Mouse (Mus musculus) ES-E14 (cell line): ENCODE results near the gene Tnfaip8l1. TPM values are rescaled to one million over a fixed set of nuclear protein-coding genes. Genes with fewer than 3 reads are reported as not detected.

Experiments used
- DNase-seq: peaks from one replicate; pipeline ENCODE4 v3.0.0-alpha.2; 2013; ENCODE audit warnings: low read depth, low spot score
- H3K27ac ChIP-seq: 2 replicates; pipeline ENCODE4 v1.5.1; 2012; ENCODE audit warnings: low read depth, mild to moderate bottlenecking, low read length, moderate library complexity, mixed read lengths; ENCODE audit not compliant: poor library complexity, insufficient read depth, severe bottlenecking
- H3K36me3 ChIP-seq: 2 replicates; pipeline ENCODE4 v1.6.1; 2012; ENCODE audit warnings: mild to moderate bottlenecking, low read length, moderate library complexity, mixed read lengths; ENCODE audit not compliant: control insufficient read depth, poor library complexity, insufficient read depth, severe bottlenecking
- H3K4me1 ChIP-seq, 2 experiments: fragments of 150-350 bp in 1 of 2; sonication (generic) in 1 of 2; 2 replicates each; pipeline ENCODE4 v1.6.1; 2012; ENCODE audit warnings: low read length in 2 of 2, mild to moderate bottlenecking in 1 of 2, mixed read lengths in 1 of 2; ENCODE audit not compliant: control insufficient read depth in 2 of 2, insufficient read depth in 2 of 2, poor library complexity in 1 of 2
- H3K4me3 ChIP-seq, 2 experiments: fragments of 150-350 bp in 1 of 2; sonication (generic) in 1 of 2; 2 replicates each; pipeline ENCODE4 v1.5.1; 2012; ENCODE audit warnings: low read length in 2 of 2, low read depth in 1 of 2, mild to moderate bottlenecking in 1 of 2, mixed read lengths in 1 of 2; ENCODE audit not compliant: insufficient read depth in 1 of 2, poor library complexity in 1 of 2, severe bottlenecking in 1 of 2
- H3K9ac ChIP-seq: 2 replicates; pipeline ENCODE4 v1.6.1; 2012; ENCODE audit warnings: low read depth, mild to moderate bottlenecking, low read length, mixed read lengths; ENCODE audit not compliant: poor library complexity, insufficient read depth, severe bottlenecking
- H3K9me3 ChIP-seq: fragments of 150-350 bp; sonication (generic); 2 replicates; pipeline ENCODE4 v1.6.1; 2012; ENCODE audit warnings: low read depth, mild to moderate bottlenecking, low read length; ENCODE audit not compliant: control insufficient read depth, insufficient read depth
- CHD2 ChIP-seq: IDR thresholded peaks from 2 replicates; pipeline ENCODE4 v1.6.1; 2014; ENCODE audit warnings: mild to moderate bottlenecking, low read depth, low read length, inconsistent platforms
- HCFC1 ChIP-seq: IDR thresholded peaks from 2 replicates; pipeline ENCODE4 v1.6.1; 2012; ENCODE audit warnings: low read length, inconsistent platforms, borderline replicate concordance; ENCODE audit not compliant: insufficient read depth
- MAFK ChIP-seq: IDR thresholded peaks from 2 replicates; pipeline ENCODE4 v1.6.1; 2014; ENCODE audit warnings: mild to moderate bottlenecking, low read depth, low read length, inconsistent platforms; ENCODE audit not compliant: insufficient read depth
- ZC3H11A ChIP-seq: IDR thresholded peaks from 2 replicates; pipeline ENCODE4 v1.6.1; 2012; ENCODE audit warnings: low read depth, mild to moderate bottlenecking, inconsistent platforms, low read length, borderline replicate concordance
- ZNF384 ChIP-seq: IDR thresholded peaks from 2 replicates; pipeline ENCODE4 v1.6.1; 2012; ENCODE audit warnings: low read depth, low read length, inconsistent platforms
- in situ Hi-C, 2 experiments: fragments of 600-800 bp; cut with MboI; formaldehyde crosslinking; loops; one replicate each; pipeline ENCODE4 v1.15.1; 2025; ENCODE audit warnings: low sequenced_read_pairs in 2 of 2, inconsistent platforms in 1 of 2; ENCODE audit not compliant: unreplicated experiment in 2 of 2
- total RNA-seq: library from RNA; depleted of rRNA; stranded (reverse); fragments of 300-350 nt; gene quantifications from 2 replicates; pipeline ENCODE4 v1.2.3, GENCODE M21; 2012

Gene Tnfaip8l1
- total RNA-seq, 1 experiment: 1.3 TPM

DNA sequence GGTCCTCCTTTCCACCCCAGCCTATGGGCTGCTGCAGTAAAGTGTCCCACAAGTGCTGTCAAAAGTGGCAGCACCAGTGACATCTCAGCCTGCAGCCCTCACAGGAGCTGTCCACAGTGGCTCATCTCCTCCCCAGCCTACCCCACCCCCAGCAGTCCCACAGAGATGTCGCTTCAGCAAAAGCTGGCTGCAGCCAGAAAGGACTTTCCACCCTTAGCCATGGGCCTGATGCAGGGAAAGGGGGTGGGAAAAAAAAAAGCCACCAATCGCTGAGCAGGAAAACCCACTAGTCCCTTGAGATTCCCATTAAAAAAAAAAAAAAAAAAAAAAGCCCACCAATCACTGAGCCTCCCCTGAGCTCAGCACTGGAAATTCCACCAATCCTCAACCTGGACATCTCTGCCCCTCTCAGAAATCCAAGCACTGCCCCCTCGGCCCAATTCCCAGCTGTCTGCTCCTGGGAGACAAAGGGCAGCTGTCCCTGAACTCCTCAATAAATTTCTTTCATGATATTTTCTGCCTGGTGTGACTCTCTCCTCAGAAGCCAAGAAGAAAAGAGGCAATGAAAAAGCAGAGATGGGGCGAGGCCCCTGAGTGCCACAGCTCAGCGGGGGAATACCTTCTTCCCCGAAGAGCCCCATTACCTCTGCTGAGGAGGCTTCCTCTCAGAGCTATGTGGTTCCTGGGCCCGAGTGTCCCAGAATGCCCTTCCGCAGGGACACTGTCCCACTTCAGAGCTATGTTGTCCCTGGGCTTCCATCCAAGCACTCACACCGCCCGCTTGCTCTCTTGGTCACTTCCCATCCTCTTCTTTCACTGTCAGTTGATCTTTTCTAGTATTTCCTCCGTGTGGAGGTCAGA lies 23.2 kb downstream of the Tnfaip8l1 start:
- in situ Hi-C loops: no loop called here
- no peak overlapping the region for H3K9ac ChIP-seq
- peaks cover 20% of the 10 kb centered on the region; the same call in 1 of the 2 replicates for H3K36me3 ChIP-seq

GRCm38 (mm10) chr17:56191266-56191665 lies 29.0 kb downstream of the Tnfaip8l1 start:
- Histone ChIP-seq H3K36me3 (peaks cover 24% of the 10 kb centered on the region; the same call in 1 of the 2 replicates), H3K4me3 (no peak overlapping the region), H3K9ac (no peak overlapping the region), H3K4me1 (peaks cover 3 to 9% of the 10 kb centered on the region in 2 experiments; a peak in 2 of 4 replicates), H3K9me3 (no peaks in the 10 kb centered on the region), H3K27ac (no peak overlapping the region)
- no peak for DNase-seq
- TF ChIP-seq HCFC1 (no peak), CHD2 (no peak), MAFK (no peak), ZNF384 (no peak), ZC3H11A (no peak)
- in situ Hi-C loops: no loop called here

More for the DNA sequence above, 23.2 kb downstream of the Tnfaip8l1 start:
- no peak for TF ChIP-seq CHD2
- peak; percentile 95 for TF ChIP-seq ZNF384
- no peak for TF ChIP-seq MAFK
- no peak for DNase-seq
- Histone ChIP-seq H3K4me3 (no peak overlapping the region), H3K27ac (no peak overlapping the region), H3K9me3 (no peaks in the 10 kb centered on the region), H3K4me1 (peaks cover 3 to 5% of the 10 kb centered on the region in 2 experiments; a peak in 2 of 4 replicates)

GRCm38 (mm10) chr17:56194357-56194756 lies 32.1 kb downstream of the Tnfaip8l1 start:
- no peaks in the 10 kb centered on the region for H3K9me3 ChIP-seq
- H3K27ac ChIP-seq: no peak overlapping the region
- H3K36me3 ChIP-seq: peaks cover 29% of the 10 kb centered on the region; the same call in 1 of the 2 replicates
- TF ChIP-seq ZNF384 (no peak), HCFC1 (no peak), CHD2 (no peak), ZC3H11A (no peak), MAFK (no peak)
- DNase-seq: no peak
- no peak overlapping the region for H3K4me3 ChIP-seq
- peaks cover 3 to 9% of the 10 kb centered on the region in 2 experiments; a peak in 2 of 4 replicates for H3K4me1 ChIP-seq
- in situ Hi-C loops: no loop called here
- H3K9ac ChIP-seq: no peak overlapping the region

GRCm38 (mm10) chr17:56194765-56195164 lies 32.5 kb downstream of the Tnfaip8l1 start:
- no peaks in the 10 kb centered on the region for H3K9me3 ChIP-seq
- no peak for TF ChIP-seq ZC3H11A
- TF ChIP-seq ZNF384: no peak
- no peak for TF ChIP-seq CHD2
- H3K27ac ChIP-seq: no peak overlapping the region
- peaks cover 29% of the 10 kb centered on the region; the same call in 1 of the 2 replicates for H3K36me3 ChIP-seq
- no peak overlapping the region for H3K4me3 ChIP-seq
- in situ Hi-C loops: no loop called here
- H3K9ac ChIP-seq: no peak overlapping the region
- H3K4me1 ChIP-seq: peaks cover 3 to 9% of the 10 kb centered on the region in 2 experiments; a peak in 2 of 4 replicates
- no peak for DNase-seq

DNA sequence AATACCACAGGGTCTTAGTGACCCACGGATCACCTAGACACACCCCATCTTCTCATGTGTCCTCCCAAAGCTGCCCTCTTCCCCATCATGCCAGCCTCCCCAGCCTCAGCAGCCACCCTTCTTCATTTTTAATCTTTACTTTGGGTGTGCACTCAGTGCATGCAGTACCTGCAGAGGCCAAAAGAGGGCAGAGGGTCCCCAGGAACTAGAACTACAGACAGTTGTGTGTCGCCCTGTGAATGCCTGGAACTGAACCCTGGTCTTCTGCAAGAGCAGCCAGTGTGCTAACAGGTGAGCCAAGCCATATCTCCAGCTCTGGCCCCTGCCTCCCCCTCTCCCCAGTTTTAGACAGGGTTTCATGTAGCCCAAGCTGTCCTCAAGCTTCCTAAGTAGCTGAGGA lies 34.6 kb downstream of the Tnfaip8l1 start:
- Histone ChIP-seq H3K4me1 (peaks cover 3 to 9% of the 10 kb centered on the region in 2 experiments; a peak in 2 of 4 replicates), H3K27ac (no peak overlapping the region), H3K4me3 (no peak overlapping the region), H3K9me3 (no peaks in the 10 kb centered on the region), H3K36me3 (peaks cover 29% of the 10 kb centered on the region; the same call in 1 of the 2 replicates), H3K9ac (no peak overlapping the region)
- in situ Hi-C loops: no loop called here
- DNase-seq: no peak
- TF ChIP-seq HCFC1: no peak
- peak; percentile 23; the same call in 1 of the 2 replicates for TF ChIP-seq ZC3H11A
- no peak for TF ChIP-seq ZNF384
- TF ChIP-seq MAFK: no peak
- TF ChIP-seq CHD2: no peak
